Mouse (Mus musculus) gastrocnemius, postnatal 36 days (tissue): ENCODE data around the gene Morn4. TPM values are rescaled to one million over a fixed set of nuclear protein-coding genes. Genes with fewer than 3 reads are reported as not detected.

Experiments used
- DNase-seq, 2 experiments: peaks; one replicate each; pipeline ENCODE4 v3.0.0; 2022
- intact Hi-C: fragments of 180-260 bp; cut with DNase I; formaldehyde crosslinking; loops from one replicate; pipeline ENCODE4 v1.15.1; 2025
- long read RNA-seq, 2 experiments: library from polyadenylated mRNA; stranded (forward); transcript quantifications; one replicate each; pipeline ENCODE4 v2.0.0; 2021
- total RNA-seq, 2 experiments: library from RNA; stranded (reverse); gene quantifications; 2 replicates each; pipeline ENCODE4 v1.2.3; 2021

Gene Morn4
- total RNA-seq, result 1 to 10 TPM; 2.1 to 2.6 TPM
- long read RNA-seq, experiment 1, partial matches to known transcripts, result 0 of 5 reads
- long read RNA-seq, experiment 1, other reads (novel, unspliced or antisense), result 1 of 5 reads
- long read RNA-seq, experiment 2, partial matches to known transcripts, result 0 of 3 reads
- long read RNA-seq, experiment 2, other reads (novel, unspliced or antisense), result 0 of 3 reads

DNA sequence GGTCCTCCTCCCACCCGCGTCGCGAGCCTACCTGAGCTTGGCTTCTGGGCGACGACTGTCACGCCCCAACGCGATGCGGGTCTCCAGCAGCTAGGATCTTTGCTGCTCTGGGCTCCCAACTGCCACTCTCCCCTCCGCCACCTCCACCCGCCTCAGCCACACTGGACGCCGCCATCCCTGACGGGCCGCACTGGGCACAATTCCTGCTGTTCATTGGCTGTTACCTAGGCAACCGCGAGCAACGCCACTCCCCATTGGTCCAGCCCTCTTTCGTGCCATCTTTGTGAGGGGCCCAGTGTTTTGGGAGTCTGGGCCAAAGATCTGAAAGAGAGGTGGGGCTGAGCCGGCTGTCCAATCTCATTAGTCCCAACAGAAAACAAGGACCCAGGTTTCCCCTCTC lies at the start of gene Morn4:
Gene Morn4 (minus strand): TSS at position 192 of the 400 bp plus-strand sequence.
- intact Hi-C loops, result no loop called here
- DNase-seq, result peak; percentile 35 to 57

GRCm38 (mm10) chr19:42135070-42135469 lies 48.9 kb upstream of the Morn4 start:
- intact Hi-C loops, result no loop called here
- DNase-seq, result no peak

DNA sequence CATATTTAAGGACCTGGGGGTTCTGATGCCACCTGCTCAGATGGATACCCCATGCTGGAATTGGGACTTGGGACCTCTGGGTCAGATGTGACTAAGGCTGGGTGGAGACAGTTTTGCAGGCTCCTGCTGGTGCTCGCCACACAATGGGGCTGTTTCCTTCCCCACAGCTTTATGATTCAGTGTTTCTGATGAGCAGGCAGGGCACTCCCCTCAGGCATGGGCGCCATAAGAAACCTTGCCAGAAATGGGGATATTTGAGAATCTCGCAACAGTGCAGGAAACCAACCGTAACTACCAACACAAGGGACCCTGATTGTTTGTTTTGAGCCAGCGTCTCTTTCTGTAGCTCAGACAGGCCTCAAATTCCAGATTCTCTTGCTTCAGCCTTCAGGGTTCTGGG lies 44.9 kb upstream of the Morn4 start:
- intact Hi-C loops, result no loop called here
- DNase-seq, result no peak

- no peak for DNase-seq
- intact Hi-C loops, result no loop called here
These were observed 44.1 kb upstream of the Morn4 start for GRCm38 (mm10) chr19:42130294-42130606.

- no peak for DNase-seq
- intact Hi-C loops, result no loop called here
These were observed 43.5 kb upstream of the Morn4 start for GRCm38 (mm10) chr19:42129509-42130293.

DNA sequence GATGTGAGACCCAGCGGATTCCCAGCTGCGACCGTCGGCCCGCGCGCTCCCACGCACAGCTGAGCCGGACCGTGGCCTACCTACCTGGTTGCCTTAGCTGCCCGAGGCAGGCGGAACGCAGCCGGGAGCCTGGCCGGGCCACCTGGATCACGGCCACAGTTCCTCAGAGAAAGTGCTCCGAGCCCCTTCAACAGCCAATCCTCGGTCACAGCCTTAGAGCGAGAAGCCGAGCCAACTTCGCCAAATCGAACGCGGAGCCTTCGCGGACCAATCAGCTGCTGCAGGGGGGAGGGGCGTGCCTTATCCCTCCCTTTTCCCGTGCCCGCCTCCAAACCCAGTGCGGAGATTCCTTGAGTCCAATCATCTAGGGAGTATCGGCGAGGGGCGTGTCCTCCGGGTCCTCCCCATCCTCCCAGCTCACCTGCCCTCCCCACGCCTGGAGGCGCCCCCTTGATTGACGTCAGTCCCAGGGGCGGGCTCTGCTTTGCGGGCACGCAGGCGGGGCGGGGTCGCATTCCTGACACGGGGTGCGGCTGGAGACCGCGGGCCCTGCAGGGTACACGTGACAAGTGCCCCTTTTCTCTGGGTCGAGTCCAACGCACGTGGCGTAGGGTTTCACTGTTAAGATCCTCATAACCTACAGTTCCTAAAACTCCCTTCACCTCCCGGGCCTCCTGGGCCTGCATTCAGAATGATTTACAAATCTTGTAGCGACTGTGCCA lies 42.8 kb upstream of the Morn4 start, which contains the start of gene Avpi1:
Gene Avpi1 (minus strand): TSS at position 273 of the 722 bp plus-strand sequence.
- intact Hi-C loops, result no loop called here
- DNase-seq, result peak; percentile 94 to 97

- intact Hi-C loops, result no loop called here
- DNase-seq, result no peak
These were observed 42.0 kb upstream of the Morn4 start for GRCm38 (mm10) chr19:42128052-42128740.

DNA sequence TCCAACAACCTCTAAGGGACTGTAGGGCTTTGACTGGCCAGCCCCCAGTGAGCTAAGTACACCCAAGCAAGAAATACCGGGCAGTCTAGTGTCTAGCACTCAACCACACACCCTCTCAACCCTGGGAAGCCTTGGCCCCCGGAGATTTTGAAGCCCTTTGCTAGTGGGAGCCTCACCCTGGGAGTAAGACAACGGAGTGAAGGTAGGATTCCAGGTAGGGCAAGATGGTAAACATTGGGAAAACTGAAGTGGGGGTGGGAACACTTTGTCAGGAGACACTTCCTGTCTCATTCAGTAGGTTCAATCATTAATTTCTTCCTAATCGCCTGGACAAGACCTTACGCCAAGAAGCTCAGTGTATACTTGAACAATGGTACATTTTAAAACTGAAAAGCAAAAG lies 40.9 kb upstream of the Morn4 start:
- DNase-seq, result no peak
- intact Hi-C loops, result no loop called here

DNA sequence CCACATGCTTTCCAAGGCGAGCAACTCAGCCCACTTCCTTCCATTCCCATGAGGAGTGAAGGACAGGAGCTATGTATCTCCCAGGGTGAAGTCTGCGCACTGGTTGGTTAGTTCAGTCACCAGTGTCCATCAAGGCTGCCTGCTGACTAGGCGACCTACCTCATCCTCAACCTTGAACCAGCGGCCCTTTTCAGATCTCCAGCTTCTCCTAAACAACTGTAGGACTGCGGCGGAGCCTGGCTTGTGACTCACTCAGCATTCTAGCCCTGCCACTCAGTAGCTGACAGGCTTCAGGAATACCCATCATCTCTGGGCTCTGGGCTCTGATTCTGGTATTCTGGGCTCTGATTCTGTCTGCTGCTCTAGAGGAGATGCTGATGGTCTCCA lies 40.1 kb upstream of the Morn4 start:
- DNase-seq, result no peak
- intact Hi-C loops, result no loop called here

GRCm38 (mm10) chr19:42125501-42126218 lies 39.5 kb upstream of the Morn4 start:
- DNase-seq, result no peak
- intact Hi-C loops, result no loop called here

GRCm38 (mm10) chr19:42124684-42125083 lies 38.5 kb upstream of the Morn4 start:
- no peak for DNase-seq
- intact Hi-C loops, result no loop called here

GRCm38 (mm10) chr19:42120451-42120850 lies 34.3 kb upstream of the Morn4 start:
- DNase-seq, result no peak
- intact Hi-C loops, result no loop called here

DNA sequence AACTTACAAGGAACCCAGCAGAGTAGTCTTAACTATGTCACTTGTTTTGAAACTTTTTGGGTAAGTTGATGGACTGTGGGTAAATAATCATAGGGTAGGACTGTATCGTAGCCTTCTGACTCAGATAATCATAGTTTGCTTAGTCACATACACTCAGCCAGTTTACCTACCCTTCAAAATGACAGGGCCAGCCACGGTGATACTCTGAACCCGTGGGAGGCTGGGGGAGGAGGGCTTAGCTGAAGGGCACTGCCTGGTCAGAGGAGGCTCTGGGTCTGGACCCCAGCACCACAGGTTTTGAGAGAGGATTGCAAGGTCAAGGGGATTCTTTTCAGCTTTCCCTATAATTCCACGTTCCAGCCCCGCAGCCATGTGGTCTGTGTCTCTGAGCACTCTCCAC lies 32.4 kb upstream of the Morn4 start:
- DNase-seq, result no peak
- intact Hi-C loops, result no loop called here

DNA sequence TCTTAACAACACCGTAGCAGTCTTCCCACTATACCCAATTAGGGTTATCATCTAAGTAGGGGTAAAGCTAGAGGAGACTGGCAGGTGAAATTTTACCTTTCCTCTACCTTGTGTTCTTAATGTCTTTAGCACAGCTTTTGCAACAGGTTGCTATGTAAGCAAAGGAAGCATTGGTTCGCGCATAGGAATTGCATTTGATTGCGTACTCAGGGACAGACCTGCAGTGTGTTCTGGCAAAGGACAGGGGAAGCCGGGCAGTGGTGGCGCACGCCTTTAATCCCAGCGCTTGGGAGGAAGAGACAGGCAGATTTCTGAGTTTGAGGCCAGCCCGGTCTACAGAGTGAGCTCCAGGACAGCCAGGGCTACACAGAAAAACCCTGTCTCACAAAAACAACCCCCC lies 32.0 kb upstream of the Morn4 start:
- intact Hi-C loops, result no loop called here
- DNase-seq, result no peak

GRCm38 (mm10) chr19:42115783-42116335 lies 29.7 kb upstream of the Morn4 start:
- no peak for DNase-seq
- intact Hi-C loops, result no loop called here

DNA sequence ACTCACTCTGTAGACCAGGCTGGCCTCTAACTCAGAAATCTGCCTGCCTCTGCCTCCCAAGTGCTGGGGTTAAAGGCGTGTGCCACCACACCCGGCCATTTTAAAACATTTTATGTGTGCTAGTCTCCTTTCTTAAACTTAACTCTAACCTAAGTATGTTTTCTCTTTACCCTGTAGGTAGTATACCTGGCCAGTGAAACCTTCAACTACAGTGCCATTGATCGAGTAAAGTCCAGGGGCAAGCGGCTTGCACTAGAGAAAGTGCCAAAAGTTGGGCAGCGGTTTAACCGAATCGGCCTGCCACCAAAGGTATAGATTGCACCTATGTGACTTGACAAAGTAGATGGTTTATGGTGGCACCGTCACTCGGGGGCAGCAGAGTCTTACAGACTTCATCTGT lies 18.5 kb upstream of the Morn4 start:
- DNase-seq, result no peak
- intact Hi-C loops, result no loop called here

DNA sequence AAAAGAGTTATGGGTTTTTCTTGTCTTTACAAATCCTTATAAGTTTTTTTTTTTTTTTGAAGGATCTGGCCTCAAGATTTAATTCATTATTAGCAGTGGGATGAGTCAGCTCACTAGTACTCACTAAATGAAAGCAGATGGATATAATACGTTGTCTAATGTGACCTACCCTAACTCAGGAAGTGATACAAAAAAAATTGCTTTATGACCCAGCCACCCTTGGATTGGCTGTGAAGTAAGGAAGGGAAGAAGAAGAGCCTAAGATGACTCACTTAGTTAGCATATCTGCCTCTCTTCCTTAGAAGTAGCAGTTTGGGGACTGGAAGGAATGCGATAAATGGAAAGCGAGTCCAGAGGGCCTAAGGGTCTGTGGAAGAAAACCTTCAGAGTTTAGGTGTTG lies 13.2 kb upstream of the Morn4 start:
- intact Hi-C loops, result no loop called here

GRCm38 (mm10) chr19:42090637-42091141 lies 4.5 kb upstream of the Morn4 start:
- no peak for DNase-seq
- intact Hi-C loops, result no loop called here

More for the DNA sequence above, 13.2 kb upstream of the Morn4 start:
- DNase-seq, result no peak

DNA sequence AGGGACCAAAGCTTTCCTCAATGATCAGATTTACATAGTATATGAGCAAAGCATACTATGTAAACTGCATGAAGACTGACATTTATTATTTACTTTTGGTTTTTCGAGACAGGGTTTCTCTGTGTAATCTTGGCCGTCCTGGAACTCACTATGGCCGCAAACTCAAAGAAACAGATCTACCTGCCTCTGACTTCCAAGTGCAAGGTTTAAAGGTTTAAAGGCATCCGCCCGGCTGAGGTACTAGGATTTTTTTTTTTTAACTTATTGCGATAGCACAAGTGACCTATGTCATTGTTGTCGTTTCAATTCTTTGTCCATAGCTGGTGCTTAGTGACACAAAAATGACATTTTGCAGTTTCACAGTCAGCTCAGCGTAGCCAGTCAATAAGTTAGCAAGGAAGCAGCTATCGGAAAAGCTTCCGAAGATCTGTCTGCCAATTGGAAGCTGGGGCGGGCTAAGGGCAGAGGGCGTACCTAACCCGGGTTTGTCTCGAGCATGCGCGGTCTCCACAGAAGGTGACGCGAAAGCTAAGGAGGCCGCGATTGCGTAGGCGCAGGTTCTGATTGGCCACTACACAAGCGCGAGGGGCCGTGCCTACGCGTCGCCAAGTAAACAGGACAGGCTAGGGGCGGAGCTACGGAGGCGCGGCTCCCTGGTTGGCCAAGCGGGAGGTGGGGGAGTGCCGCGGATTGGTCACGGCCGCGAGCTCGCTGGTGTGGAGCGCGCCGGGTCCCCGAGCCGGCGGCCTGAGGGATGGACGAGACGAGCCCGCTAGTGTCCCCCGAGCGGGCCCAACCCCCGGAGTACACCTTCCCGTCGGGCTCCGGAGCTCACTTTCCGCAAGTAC lies 3.8 kb upstream of the Morn4 start, which contains the start of gene Pi4k2a:
Gene Pi4k2a (plus strand): TSS at position 723 of the 848 bp plus-strand sequence.
- peak; percentile 97 to 99 for DNase-seq
- intact Hi-C loops, result no loop called here
